Mouse (Mus musculus) intestine, postnatal 0 days (tissue): ENCODE results near the gene Zswim8. TPM values are rescaled to one million over a fixed set of nuclear protein-coding genes. Genes with fewer than 3 reads are reported as not detected.

ENCODE experiments used
- ATAC-seq: fragments of 200-750 bp; cut with Nextera tagmentation; 2 replicates; pipeline ENCODE4 v1.8.0; 2017; ENCODE audit warnings: mild to moderate bottlenecking, moderate TSS enrichment, moderate library complexity
- H3K27ac ChIP-seq: fragments of 300-500 bp; sonication (generic); 2 replicates; pipeline ENCODE4 v1.5.1; 2014; ENCODE audit warnings: mild to moderate bottlenecking, low read depth, low read length, moderate library complexity
- H3K27me3 ChIP-seq: fragments of 300-500 bp; sonication (generic); replicated peaks from 2 replicates; pipeline ENCODE4 v1.6.1; 2014; ENCODE audit warnings: low read length, mixed read lengths; ENCODE audit not compliant: control insufficient read depth, insufficient read depth
- H3K36me3 ChIP-seq: fragments of 300-500 bp; sonication (generic); 2 replicates; pipeline ENCODE4 v1.6.1; 2014; ENCODE audit warnings: mild to moderate bottlenecking, moderate library complexity; ENCODE audit not compliant: control insufficient read depth, insufficient read depth
- H3K4me1 ChIP-seq: fragments of 300-500 bp; sonication (generic); replicated peaks from 2 replicates; pipeline ENCODE4 v1.6.1; 2014; ENCODE audit warnings: antibody characterized with exemption, low read length, mixed read lengths; ENCODE audit not compliant: control insufficient read depth, insufficient read depth
- H3K4me2 ChIP-seq: fragments of 300-500 bp; sonication (generic); replicated peaks from 2 replicates; pipeline ENCODE4 v1.6.1; 2014; ENCODE audit warnings: low read depth, mild to moderate bottlenecking, moderate library complexity
- H3K4me3 ChIP-seq: fragments of 300-500 bp; sonication (generic); 2 replicates; pipeline ENCODE4 v1.5.1; 2014; ENCODE audit warnings: low read depth, low read length
- H3K9ac ChIP-seq: fragments of 300-500 bp; sonication (generic); 2 replicates; pipeline ENCODE4 v1.6.1; 2014; ENCODE audit warnings: mild to moderate bottlenecking, low read depth, low read length
- H3K9me3 ChIP-seq: fragments of 300-500 bp; sonication (generic); 2 replicates; pipeline ENCODE4 v1.6.1; 2016; ENCODE audit warnings: mixed run types; ENCODE audit not compliant: control insufficient read depth
- CTCF ChIP-seq: sonication (generic); IDR thresholded peaks from 2 replicates; pipeline ENCODE4 v1.5.1; 2016; ENCODE audit warnings: low read depth, mild to moderate bottlenecking, control low read depth, antibody characterized with exemption, moderate library complexity
- WGBS: fragments of 180-500 bp; shearing (Covaris S2); extraction: QIAGEN DNeasy Blood & Tissue Kit; methylation state at CpG from one replicate; pipeline ENCODE4 v1.1.7; 2014; 5-methylcytosine and 5-hydroxymethylcytosine counted together
- polyA plus RNA-seq: library from polyadenylated mRNA; unstranded; fragments of >200 nt; fragmentation: Nextera tagmentation; extraction: Ambion mirVana; gene quantifications from 2 replicates; pipeline ENCODE4 v1.2.1, GENCODE M21; 2015

Gene Zswim8
- 15.0 and 19.0 TPM in 2 replicates for polyA plus RNA-seq

GRCm38 (mm10) chr14:20707201-20708190, at the start of gene Zswim8:
Zswim8 (plus strand) TSS chr14:20707552.
- Histone ChIP-seq H3K4me3 (peak within 1 kb of the TSS; percentile 91), H3K36me3 (peaks cover 17% of the 10 kb centered on the region), H3K27me3 (no peaks in the 10 kb centered on the region), H3K9ac (peak within 1 kb of the TSS; percentile 95), H3K4me1 (peaks cover 7% of the 10 kb centered on the region; the same call in 1 of the 2 replicates), H3K4me2 (peak within 1 kb of the TSS; percentile 89), H3K27ac (peak within 1 kb of the TSS; percentile 91), H3K9me3 (no peaks in the 10 kb centered on the region)
- peak; percentile 87 for ATAC-seq
- TF ChIP-seq CTCF = peak; percentile 27
- under 1% methylated on average over 80 of the region's 80 CpGs for WGBS

GRCm38 (mm10) chr14:20658326-20658725, 49.0 kb upstream of the Zswim8 start:
- Histone ChIP-seq H3K9ac (no peak overlapping the region), H3K9me3 (no peaks in the 10 kb centered on the region), H3K4me2 (no peak overlapping the region), H3K36me3 (no peaks in the 10 kb centered on the region), H3K4me3 (no peak overlapping the region), H3K27me3 (0 out of 2 replicates have a peak, but pooled peaks cover 5% of the 10 kb centered on the region), H3K27ac (no peak overlapping the region), H3K4me1 (peaks cover 8% of the 10 kb centered on the region)
- peak; percentile 84 for TF ChIP-seq CTCF
- ATAC-seq = no peak

GRCm38 (mm10) chr14:20658902-20659301, 48.5 kb upstream of the Zswim8 start:
- Histone ChIP-seq H3K27ac (no peak overlapping the region), H3K4me1 (peaks cover 8% of the 10 kb centered on the region), H3K9me3 (no peaks in the 10 kb centered on the region), H3K4me2 (no peak overlapping the region), H3K4me3 (no peak overlapping the region), H3K36me3 (no peaks in the 10 kb centered on the region), H3K27me3 (0 out of 2 replicates have a peak, but pooled peaks cover 5% of the 10 kb centered on the region), H3K9ac (no peak overlapping the region)
- WGBS = 88% methylated on average over 6 of the region's 6 CpGs
- no peak for ATAC-seq
- no peak for TF ChIP-seq CTCF

GRCm38 (mm10) chr14:20659687-20660086, 47.7 kb upstream of the Zswim8 start:
- ATAC-seq = no peak
- Histone ChIP-seq H3K27ac (no peak overlapping the region), H3K27me3 (0 out of 2 replicates have a peak, but pooled peaks cover 5% of the 10 kb centered on the region), H3K4me1 (peaks cover 8% of the 10 kb centered on the region), H3K36me3 (no peaks in the 10 kb centered on the region), H3K4me2 (no peak overlapping the region), H3K9me3 (no peaks in the 10 kb centered on the region), H3K9ac (no peak overlapping the region), H3K4me3 (no peak overlapping the region)
- no peak for TF ChIP-seq CTCF
- WGBS = 95% methylated on average over 7 of the region's 7 CpGs

GRCm38 (mm10) chr14:20660827-20661660, 46.3 kb upstream of the Zswim8 start:
- no peaks in the 10 kb centered on the region for H3K36me3 ChIP-seq
- peak; percentile 77 for ATAC-seq
- H3K4me2 ChIP-seq = peak overlapping the region; percentile 96
- peak overlapping the region; percentile 88 for H3K27ac ChIP-seq
- 0 out of 2 replicates have a peak, but pooled peaks cover 5% of the 10 kb centered on the region for H3K27me3 ChIP-seq
- no peaks in the 10 kb centered on the region for H3K9me3 ChIP-seq
- H3K4me3 ChIP-seq = peak overlapping the region; percentile 66
- WGBS = 2% methylated on average over 52 of the region's 52 CpGs
- TF ChIP-seq CTCF = peak; percentile 91
- H3K4me1 ChIP-seq = peaks cover 8% of the 10 kb centered on the region
- peak overlapping the region; percentile 68 for H3K9ac ChIP-seq
